Mouse (Mus musculus): ENCODE results near the gene Slc28a1.

Gene Slc28a1

GRCm38 (mm10) chr7:81114555-81114954, at the start of gene Slc28a1:
TSS of gene Slc28a1 (plus strand) at chr7:81114799.
- no peak for DNase-seq (ENCODE audit: low read depth, low spot score)

- no peak for DNase-seq (ENCODE audit: low read depth, low spot score)
These were observed 47.9 kb upstream of the Slc28a1 start for GRCm38 (mm10) chr7:81066714-81067113.

- no peak for DNase-seq (ENCODE audit: low read depth, low spot score)
These were observed 42.1 kb upstream of the Slc28a1 start for GRCm38 (mm10) chr7:81072463-81072862.

GRCm38 (mm10) chr7:81073273-81073672, 41.3 kb upstream of the Slc28a1 start:
- DNase-seq (ENCODE audit: low read depth, low spot score): peak; percentile 10

- no peak for DNase-seq (ENCODE audit: low read depth, low spot score)
These were observed 40.1 kb upstream of the Slc28a1 start for GRCm38 (mm10) chr7:81074546-81074945.

GRCm38 (mm10) chr7:81075299-81075698, 39.3 kb upstream of the Slc28a1 start:
- no peak for DNase-seq (ENCODE audit: low read depth, low spot score)

GRCm38 (mm10) chr7:81075732-81076131, 38.9 kb upstream of the Slc28a1 start:
- DNase-seq (ENCODE audit: low read depth, low spot score): no peak

GRCm38 (mm10) chr7:81077009-81077408, 37.6 kb upstream of the Slc28a1 start:
- DNase-seq (ENCODE audit: low read depth, low spot score): no peak

GRCm38 (mm10) chr7:81078740-81079139, 35.9 kb upstream of the Slc28a1 start:
- no peak for DNase-seq (ENCODE audit: low read depth, low spot score)

- DNase-seq (ENCODE audit: low read depth, low spot score): no peak
These were observed 21.1 kb upstream of the Slc28a1 start for GRCm38 (mm10) chr7:81093420-81093965.

GRCm38 (mm10) chr7:81094104-81094757, 20.4 kb upstream of the Slc28a1 start:
- DNase-seq (ENCODE audit: low read depth, low spot score): no peak

- DNase-seq (ENCODE audit: low read depth, low spot score): no peak
These were observed 14.3 kb upstream of the Slc28a1 start for GRCm38 (mm10) chr7:81100341-81100740.

- no peak for DNase-seq (ENCODE audit: low read depth, low spot score)
These were observed 11.7 kb upstream of the Slc28a1 start for GRCm38 (mm10) chr7:81102854-81103253.

GRCm38 (mm10) chr7:81105525-81105924, 9.1 kb upstream of the Slc28a1 start:
- no peak for DNase-seq (ENCODE audit: low read depth, low spot score)

GRCm38 (mm10) chr7:81108226-81108625, 6.4 kb upstream of the Slc28a1 start:
- no peak for DNase-seq (ENCODE audit: low read depth, low spot score)

- DNase-seq (ENCODE audit: low read depth, low spot score): no peak
These were observed 4.6 kb upstream of the Slc28a1 start for GRCm38 (mm10) chr7:81109717-81110651.

GRCm38 (mm10) chr7:81110791-81111190, 3.8 kb upstream of the Slc28a1 start:
- DNase-seq (ENCODE audit: low read depth, low spot score): no peak

- no peak for DNase-seq (ENCODE audit: low read depth, low spot score)
These were observed 2.9 kb upstream of the Slc28a1 start for GRCm38 (mm10) chr7:81111729-81112128.

GRCm38 (mm10) chr7:81112686-81113360, 1.8 kb upstream of the Slc28a1 start:
- DNase-seq (ENCODE audit: low read depth, low spot score): no peak

GRCm38 (mm10) chr7:81121099-81121498, 6.5 kb downstream of the Slc28a1 start:
- DNase-seq (ENCODE audit: low read depth, low spot score): no peak

GRCm38 (mm10) chr7:81122808-81123207, 8.2 kb downstream of the Slc28a1 start:
- DNase-seq (ENCODE audit: low read depth, low spot score): no peak

GRCm38 (mm10) chr7:81123553-81123952, 9.0 kb downstream of the Slc28a1 start:
- DNase-seq (ENCODE audit: low read depth, low spot score): no peak

Data from A20 (cell line).